Mouse (Mus musculus) cerebellum, adult 2 months (tissue): ENCODE results near the gene Agbl5.
A peak's percentile ranks its signal among the peaks of the same experiment; 100 is the strongest.

Experiments used
- CTCF ChIP-seq: fragments of 200-500 bp; IDR thresholded peaks from 2 replicates; pipeline ENCODE4 v1.5.1; 2011; ENCODE audit warnings: low read depth, mild to moderate bottlenecking, control low read depth, low read length, moderate library complexity, borderline replicate concordance; ENCODE audit not compliant: insufficient read depth
- POLR2A ChIP-seq: fragments of 200-500 bp; IDR thresholded peaks from 2 replicates; pipeline ENCODE4 v1.6.1; 2011; ENCODE audit warnings: low read length, control low read depth, borderline replicate concordance; ENCODE audit not compliant: insufficient read depth

DNA sequence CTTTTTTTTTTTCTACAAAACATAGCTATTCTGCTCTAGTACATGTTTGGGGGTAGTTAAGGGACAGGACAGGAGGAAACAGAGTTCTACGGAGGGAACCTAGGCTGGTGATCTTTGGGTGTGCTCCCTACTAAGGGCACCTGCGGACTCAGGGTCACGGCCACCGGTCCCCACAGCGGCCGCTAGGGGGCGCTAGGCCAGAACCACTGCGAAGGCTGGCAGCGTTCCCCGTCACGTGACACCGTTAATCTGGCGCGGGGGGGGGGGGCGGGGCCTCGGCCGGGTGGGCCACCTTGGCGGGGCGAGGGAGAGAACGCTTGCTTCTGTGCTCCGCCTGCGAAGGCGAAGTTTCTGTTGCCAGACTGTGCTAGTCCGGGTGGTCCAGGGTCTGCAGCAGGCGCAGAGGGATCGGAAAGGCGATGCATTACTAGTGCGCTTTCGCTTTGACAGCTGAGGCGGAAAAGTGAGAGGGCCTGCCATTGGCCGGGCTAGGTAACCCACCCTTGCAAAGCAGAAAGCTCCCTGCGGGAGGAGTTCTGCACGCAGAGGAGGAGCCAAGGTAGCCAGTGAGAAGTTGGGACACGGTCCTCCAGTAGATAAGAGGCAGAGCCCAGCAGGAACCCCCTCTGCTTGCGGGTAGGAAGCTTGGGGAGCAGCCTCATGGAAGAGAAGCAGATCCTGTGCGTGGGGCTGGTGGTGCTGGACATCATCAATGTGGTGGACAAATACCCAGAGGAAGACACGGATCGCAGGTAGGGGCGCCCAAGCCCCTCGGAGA lies 33.0 kb downstream of the Agbl5 start, which contains the start of gene Khk:
- TF ChIP-seq CTCF (peak; percentile 86), POLR2A (peak; percentile 88)
